31 mouse cellular contexts compared by ENCODE assay signal in genomic region chr15:84025651-84026050, GRCm38 (mm10). TPM values are rescaled to one million over a fixed set of nuclear protein-coding genes. Genes with fewer than 3 reads are reported as not detected.
"Had no signal": no experiment of that assay in that cellular context is flagged by ENCODE, and none has a peak within 500 bp of the region (broad histone marks: within the 10 kb centered on the region; RNA-seq: fewer than 3 reads in every experiment).

No protein-coding gene starts in this region.

- H3K4me2 ChIP-seq: heart, embryonic 12.5 days; hindbrain, embryonic 12.5 days; hindbrain, embryonic 14.5 days; intestine, embryonic 15.5 days; limb, embryonic 13.5 days; limb, embryonic 15.5 days; liver, embryonic 12.5 days had no signal

- ATAC-seq: hindbrain, embryonic 16.5 days; inflammation-experienced regulatory T-cells, adult 6 months; intestine, embryonic 15.5 days; intestine, postnatal 0 days; liver, embryonic 12.5 days had no signal

- H3K4me1 ChIP-seq: heart, embryonic 10.5 days; heart, embryonic 12.5 days; hindbrain, embryonic 10.5 days; intestine, embryonic 15.5 days; limb, embryonic 13.5 days; limb, embryonic 15.5 days; liver, embryonic 12.5 days had no signal

- H3K9me3 ChIP-seq: heart, embryonic 10.5 days; heart, embryonic 12.5 days; hindbrain, embryonic 10.5 days; hindbrain, embryonic 12.5 days; intestine, embryonic 15.5 days; limb, embryonic 13.5 days; limb, embryonic 15.5 days; liver, embryonic 12.5 days had no signal

- H3K36me3 ChIP-seq: heart, embryonic 10.5 days; heart, embryonic 12.5 days; hindbrain, embryonic 10.5 days; hindbrain, embryonic 12.5 days; intestine, embryonic 15.5 days; limb, embryonic 13.5 days; limb, embryonic 15.5 days; liver, embryonic 12.5 days had no signal

- H3K27ac ChIP-seq: gastrocnemius, adult 2 months; heart, embryonic 10.5 days; hindbrain, embryonic 10.5 days; hindbrain, embryonic 12.5 days; hindbrain, embryonic 14.5 days; intestine, embryonic 15.5 days; limb, embryonic 13.5 days; limb, embryonic 15.5 days; liver, embryonic 12.5 days; liver, embryonic 14.5 days had no signal

- H3K27me3 ChIP-seq: heart, embryonic 12.5 days; hindbrain, embryonic 12.5 days; intestine, embryonic 15.5 days; limb, embryonic 13.5 days; limb, embryonic 15.5 days; liver, embryonic 12.5 days had no signal

- DNase-seq: gastrocnemius, adult 2 months; gastrocnemius, postnatal 10 days; gastrocnemius, postnatal 25 days; heart, adult 18-20 months; heart, postnatal 10 days; heart, postnatal 4 days; kidney, adult 18-20 months; kidney, adult 8-10 months; kidney, postnatal 14 days; kidney, postnatal 36 days; layer of hippocampus, adult 9-11 months; layer of hippocampus, postnatal 36 days; left cerebral cortex, postnatal 4 days had no signal

- H3K9ac ChIP-seq: heart, embryonic 12.5 days; hindbrain, embryonic 12.5 days; hindbrain, embryonic 14.5 days; intestine, embryonic 15.5 days; limb, embryonic 13.5 days; limb, embryonic 15.5 days; liver, embryonic 12.5 days; liver, embryonic 14.5 days had no signal

- H3K4me3 ChIP-seq: gastrocnemius, adult 2 months; heart, embryonic 10.5 days; heart, embryonic 12.5 days; hindbrain, embryonic 10.5 days; hindbrain, embryonic 12.5 days; intestine, embryonic 15.5 days; limb, embryonic 13.5 days; limb, embryonic 15.5 days; liver, embryonic 12.5 days had no signal

RNA-seq across cellular contexts. Expression of gene Efcab6, which starts 39.5 kb away (rescaled TPM):
- polyA plus RNA-seq: heart, embryonic 10.5 days; heart, embryonic 12.5 days; inflammation-experienced regulatory T-cells, adult 6 months; intestine, postnatal 0 days; kidney, embryonic 14.5 days; large intestine, adult 2 months; limb, embryonic 11.5 days; liver, adult 2 months; liver, embryonic 12.5 days; liver, embryonic 14.5 days; liver, embryonic 16.5 days had no signal
